Comparison of ENCODE assay signal across 25 mouse cellular contexts in the genomic region with DNA sequence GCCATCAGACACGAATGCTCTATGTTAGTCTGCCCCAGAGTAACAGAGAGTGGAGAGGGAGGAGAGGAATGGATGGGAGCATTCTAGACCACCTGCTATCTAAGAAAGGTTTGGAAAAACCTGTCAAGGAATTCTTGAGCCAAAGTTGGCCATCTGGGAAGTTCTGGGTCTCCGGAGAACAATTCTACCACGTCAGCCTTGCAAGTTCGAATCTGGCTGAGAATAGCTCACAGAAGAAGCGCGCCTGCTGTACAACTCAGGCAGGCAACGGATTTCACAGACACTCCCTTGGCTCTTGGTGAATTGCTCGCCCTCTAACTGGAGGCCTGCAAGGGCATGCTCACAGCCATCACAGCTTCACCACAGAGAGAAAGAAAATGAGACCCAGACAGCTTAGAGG. TPM values are rescaled to one million over a fixed set of nuclear protein-coding genes. Genes with fewer than 3 reads are reported as not detected.
A peak's percentile ranks its signal among the peaks of the same experiment; 100 is the strongest.
DNase-seq lines count a peak whose midpoint lies in the region; ATAC-seq and TF ChIP-seq lines count a peak whose summit lies in the region.
"Had no signal": no experiment of that assay in that cellular context is flagged by ENCODE, and none has a peak within 500 bp of the region (broad histone marks: within the 10 kb centered on the region; RNA-seq: fewer than 3 reads in every experiment).

No protein-coding gene starts in this region.

- no peak for TF ChIP-seq POLR2A in olfactory bulb, adult 2 months (IDR thresholded peaks at IDR 0.05; ENCODE audit: insufficient read depth, low read depth, low read length)

- H3K4me2 ChIP-seq in forebrain, embryonic 13.5 days = no peak overlapping the region
- H3K4me2 ChIP-seq in hindbrain, postnatal 0 days (ENCODE audit: low read depth, low read length) = no peak overlapping the region
- H3K4me2 ChIP-seq in hindbrain, embryonic 16.5 days (ENCODE audit: low read length) = no peak overlapping the region
- H3K4me2 ChIP-seq in neural tube, embryonic 15.5 days = no peak overlapping the region
- H3K4me2 ChIP-seq: heart, embryonic 11.5 days; liver, embryonic 13.5 days; neural tube, embryonic 12.5 days had no signal

- no peak overlapping the region for H3K4me3 ChIP-seq in forebrain, embryonic 13.5 days
- no peak overlapping the region for H3K4me3 ChIP-seq in forebrain, embryonic 10.5 days
- H3K4me3 ChIP-seq in hindbrain, postnatal 0 days (ENCODE audit: low read length) = no peak overlapping the region
- H3K4me3 ChIP-seq in hindbrain, embryonic 16.5 days (ENCODE audit: low read length) = no peak overlapping the region
- no peak overlapping the region for H3K4me3 ChIP-seq in neural tube, embryonic 15.5 days (replicated peaks)
- H3K4me3 ChIP-seq in olfactory bulb, adult 2 months (ENCODE audit: insufficient read depth, low read depth, low read length) = no peak overlapping the region
- H3K4me3 ChIP-seq: left cerebral cortex, adult 2 months; liver, embryonic 13.5 days; neural tube, embryonic 12.5 days had no signal

- peaks cover 28% of the 10 kb centered on the region for H3K4me1 ChIP-seq in forebrain, embryonic 13.5 days
- peaks cover 19% of the 10 kb centered on the region for H3K4me1 ChIP-seq in forebrain, embryonic 10.5 days
- peaks cover 7% of the 10 kb centered on the region; the same call in 1 of the 2 replicates for H3K4me1 ChIP-seq in hindbrain, postnatal 0 days (ENCODE audit: insufficient read depth, low read length)
- peaks cover 6% of the 10 kb centered on the region for H3K4me1 ChIP-seq in hindbrain, embryonic 16.5 days (ENCODE audit: control insufficient read depth, insufficient read depth, low read depth, low read length)
- H3K4me1 ChIP-seq in neural tube, embryonic 15.5 days = peaks cover 26% of the 10 kb centered on the region
- H3K4me1 ChIP-seq in olfactory bulb, adult 2 months (ENCODE audit: control insufficient read depth, insufficient read depth, low read length) = peaks cover 11% of the 10 kb centered on the region
- H3K4me1 ChIP-seq: liver, embryonic 13.5 days had no signal

- no peak for ATAC-seq in forebrain, embryonic 13.5 days
- no peak for ATAC-seq in hindbrain, postnatal 0 days
- no peak for ATAC-seq in hindbrain, embryonic 16.5 days
- ATAC-seq in neural tube, embryonic 15.5 days (ENCODE audit: low FRiP score) = no peak
- ATAC-seq: activated CD4-positive, CD25-positive, alpha-beta regulatory T cell, adult 4 months had no signal

- 0 out of 2 replicates have a peak, but pooled peaks cover 5% of the 10 kb centered on the region for H3K9me3 ChIP-seq in forebrain, embryonic 13.5 days (replicated peaks)
- peaks cover 19% of the 10 kb centered on the region; the same call in 1 of the 2 replicates for H3K9me3 ChIP-seq in forebrain, embryonic 10.5 days
- H3K9me3 ChIP-seq in hindbrain, postnatal 0 days (ENCODE audit: low read length) = no peaks in the 10 kb centered on the region
- no peaks in the 10 kb centered on the region for H3K9me3 ChIP-seq in hindbrain, embryonic 16.5 days (ENCODE audit: control insufficient read depth, low read length)
- no peaks in the 10 kb centered on the region for H3K9me3 ChIP-seq in neural tube, embryonic 15.5 days (replicated peaks)
- H3K9me3 ChIP-seq: neural tube, embryonic 12.5 days had no signal

- peaks cover 51% of the 10 kb centered on the region for H3K36me3 ChIP-seq in forebrain, embryonic 13.5 days (ENCODE audit: poor library complexity, severe bottlenecking)
- peaks cover 32% of the 10 kb centered on the region for H3K36me3 ChIP-seq in forebrain, embryonic 10.5 days (replicated peaks)
- H3K36me3 ChIP-seq in hindbrain, postnatal 0 days (ENCODE audit: insufficient read depth, low read length) = no peaks in the 10 kb centered on the region
- no peaks in the 10 kb centered on the region for H3K36me3 ChIP-seq in hindbrain, embryonic 16.5 days (ENCODE audit: control insufficient read depth, insufficient read depth, low read length)
- peaks cover 12% of the 10 kb centered on the region; the same call in 1 of the 2 replicates for H3K36me3 ChIP-seq in neural tube, embryonic 15.5 days
- H3K36me3 ChIP-seq: liver, embryonic 13.5 days had no signal

- TF ChIP-seq CTCF in hindbrain, postnatal 0 days (IDR thresholded peaks at IDR 0.05; ENCODE audit: low read depth) = no peak
- no peak for TF ChIP-seq CTCF in olfactory bulb, adult 2 months (IDR thresholded peaks at IDR 0.05; ENCODE audit: insufficient read depth, low read depth, low read length)

- no peaks in the 10 kb centered on the region for H3K27me3 ChIP-seq in forebrain, embryonic 13.5 days
- no peaks in the 10 kb centered on the region for H3K27me3 ChIP-seq in forebrain, embryonic 10.5 days (ENCODE audit: poor library complexity, severe bottlenecking)
- no peaks in the 10 kb centered on the region for H3K27me3 ChIP-seq in hindbrain, postnatal 0 days (ENCODE audit: insufficient read depth, low read length)
- no peaks in the 10 kb centered on the region for H3K27me3 ChIP-seq in hindbrain, embryonic 16.5 days (replicated peaks; ENCODE audit: control insufficient read depth, insufficient read depth, low read length)
- H3K27me3 ChIP-seq in neural tube, embryonic 15.5 days (replicated peaks) = no peaks in the 10 kb centered on the region
- H3K27me3 ChIP-seq: liver, embryonic 13.5 days; neural tube, embryonic 12.5 days had no signal

- H3K27ac ChIP-seq in forebrain, embryonic 13.5 days = peak overlapping the region; percentile 75
- no peak overlapping the region for H3K27ac ChIP-seq in forebrain, embryonic 10.5 days
- peak overlapping the region; percentile 38 for H3K27ac ChIP-seq in hindbrain, postnatal 0 days
- no peak overlapping the region; the same call in 1 of the 2 replicates for H3K27ac ChIP-seq in hindbrain, embryonic 16.5 days (ENCODE audit: low read depth, low read length)
- H3K27ac ChIP-seq in neural tube, embryonic 15.5 days (replicated peaks) = 0 out of 2 replicates have a peak overlapping the region, but pooled peaks have one; percentile 23
- H3K27ac ChIP-seq in olfactory bulb, adult 2 months (ENCODE audit: insufficient read depth, low read depth, low read length) = peak overlapping the region; percentile 54
- H3K27ac ChIP-seq: left cerebral cortex, adult 2 months; liver, embryonic 13.5 days; neural tube, embryonic 12.5 days had no signal

- H3K9ac ChIP-seq in forebrain, embryonic 13.5 days = no peak overlapping the region
- no peak overlapping the region for H3K9ac ChIP-seq in hindbrain, postnatal 0 days (replicated peaks; ENCODE audit: low read length)
- H3K9ac ChIP-seq in hindbrain, embryonic 16.5 days (ENCODE audit: low read depth, low read length) = no peak overlapping the region
- H3K9ac ChIP-seq in neural tube, embryonic 15.5 days (replicated peaks) = no peak overlapping the region
- H3K9ac ChIP-seq: liver, embryonic 13.5 days; neural tube, embryonic 12.5 days had no signal

- DNase-seq in forebrain, embryonic 10.5 days (ENCODE audit: extremely low spot score, low spot score) = no peak
- DNase-seq in hindbrain, postnatal 0 days (ENCODE audit: low spot score) = no peak
- DNase-seq in neural tube, embryonic 10.5 days (ENCODE audit: extremely low spot score, low spot score) = no peak
- no peak for DNase-seq in MN1 (ENCODE audit: low spot score)
- DNase-seq: adrenal gland, adult 8-10 months; cerebellum, postnatal 36 days; kidney, adult 11 months; kidney, postnatal 4 days; liver, embryonic 13.5 days; lung, adult 2 months; lung, postnatal 14 days; thymus, postnatal 25 days had no signal

- WGBS in forebrain, embryonic 13.5 days = 88% methylated on average over 8 of the region's 8 CpGs
- WGBS in forebrain, embryonic 10.5 days = 93% methylated on average over 8 of the region's 8 CpGs
- 76% methylated on average over 8 of the region's 8 CpGs for WGBS in hindbrain, postnatal 0 days
- WGBS in hindbrain, embryonic 16.5 days = 84% methylated on average over 8 of the region's 8 CpGs
- WGBS in neural tube, embryonic 15.5 days = 86% methylated on average over 8 of the region's 8 CpGs
- 70% methylated on average over 8 of the region's 8 CpGs for WGBS in olfactory bulb, adult 2 months

RNA-seq across cellular contexts. Expression of a gene that starts 52.7 kb away (rescaled TPM):
- 49.1 and 50.9 TPM in 2 replicates for polyA plus RNA-seq in forebrain, embryonic 13.5 days (2015; fragmentation: Nextera tagmentation; extraction: Ambion mirVana)
- polyA plus RNA-seq in forebrain, embryonic 10.5 days (2016; fragmentation: Nextera tagmentation; extraction: Ambion mirVana) = 15.8 and 18.6 TPM in 2 replicates
- 28.1 and 39.9 TPM in 2 replicates for total RNA-seq in hindbrain, postnatal 0 days (2014; rRNA removed)
- 31.5 and 32.2 TPM in 2 replicates for polyA plus RNA-seq in hindbrain, postnatal 0 days (2015; fragmentation: Nextera tagmentation; extraction: Ambion mirVana)
- polyA plus RNA-seq in hindbrain, embryonic 16.5 days (2015; fragmentation: Nextera tagmentation; extraction: Ambion mirVana) = 33.9 and 35.0 TPM in 2 replicates
- 30.0 and 31.5 TPM in 2 replicates for polyA plus RNA-seq in neural tube, embryonic 15.5 days (2015; fragmentation: Nextera tagmentation; extraction: Ambion mirVana)
- polyA plus RNA-seq in olfactory bulb, adult 2 months (2012; ENCODE audit: insufficient read depth, insufficient read length, low replicate concordance, missing spikeins) = 50.8 TPM in 1 of 2 replicates, not detected in the other
- total RNA-seq: gastrocnemius, adult 8-10 months; MEL had no signal
- polyA plus RNA-seq: C2C12; gonadal fat pad, adult 2 months; heart, postnatal 0 days; liver, embryonic 13.5 days had no signal

Comparison
In these comparisons a context has a peak if more than half of its experiments do, and no peak if none do; other contexts are left out.
1. H3K27ac ChIP-seq: peak in forebrain, embryonic 13.5 days (single experiment), hindbrain, postnatal 0 days (single experiment), neural tube, embryonic 15.5 days (single experiment) and olfactory bulb, adult 2 months (single experiment); none in forebrain, embryonic 10.5 days (single experiment) and hindbrain, embryonic 16.5 days (single experiment).